Mouse (Mus musculus) cerebellum, postnatal 10 days (tissue): ENCODE results near the gene Rps6kc1.
"Not testable (repeated sequence)": the region's sequence is repeated elsewhere in the genome, so short reads cannot be mapped to it uniquely, and the experiment has no call there.

Source experiments
- DNase-seq, 2 experiments: peaks; one replicate each; pipeline ENCODE4 v3.0.0; 2021; ENCODE audit warnings: mixed read lengths in 2 of 2

Gene Rps6kc1

DNA sequence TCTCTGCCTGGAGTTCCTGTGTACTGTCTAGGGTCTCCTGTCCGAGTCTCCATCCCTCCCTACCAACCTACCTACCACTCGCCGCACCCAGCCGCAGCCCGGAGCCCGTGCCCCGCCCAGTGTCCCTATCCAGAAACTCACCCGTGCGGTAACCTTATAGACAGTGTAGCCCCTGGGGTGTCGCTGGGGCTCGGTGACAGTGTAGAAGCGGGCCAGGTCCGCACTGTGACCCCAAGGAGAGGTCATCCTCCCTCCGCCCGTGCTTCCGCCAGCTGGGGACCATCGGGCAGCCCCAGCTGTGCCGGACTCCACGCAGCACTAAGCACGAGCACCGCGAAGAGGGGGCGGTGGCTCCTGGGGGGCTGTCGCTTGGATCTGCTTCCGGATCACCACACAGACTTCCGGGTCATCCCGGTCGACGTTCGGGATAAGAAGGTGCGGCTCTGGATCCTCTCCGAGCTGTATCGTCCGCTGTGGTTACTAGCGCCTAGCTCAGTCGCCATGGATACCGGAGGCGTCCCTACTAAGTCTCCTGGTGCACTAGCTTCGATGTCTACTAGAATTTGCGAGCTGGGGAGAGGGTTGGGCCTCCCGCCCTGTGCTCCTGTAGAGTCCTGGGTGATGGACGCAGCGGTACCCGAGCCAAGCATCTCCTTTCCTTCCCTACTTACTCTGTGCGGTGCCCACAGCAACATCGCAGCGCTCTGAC lies at the start of gene Rps6kc1:
TSS of gene Rps6kc1 (minus strand) at position 356 of the 709 bp plus-strand sequence.
- DNase-seq = peak; percentile 91 to 94

DNA sequence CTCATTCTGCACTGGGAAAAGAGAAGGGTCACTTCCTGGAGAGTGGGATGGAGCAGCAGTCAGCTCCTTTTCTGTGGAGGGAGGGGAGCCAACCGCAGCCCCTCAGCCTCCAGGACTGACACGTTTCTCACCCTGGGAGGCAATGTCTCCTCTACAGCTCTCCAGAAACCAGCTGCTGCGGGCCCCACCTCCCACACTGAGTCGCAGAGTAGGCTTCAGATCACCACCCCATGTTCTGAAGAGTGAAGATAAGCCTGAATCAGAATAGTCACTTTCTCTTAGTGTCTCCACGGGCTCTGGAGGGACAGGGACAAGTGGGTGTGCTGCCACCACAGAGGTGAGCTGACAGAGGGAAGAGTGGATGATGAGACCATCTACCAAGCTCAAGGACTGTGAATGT lies 47.3 kb upstream of the Rps6kc1 start:
- DNase-seq = no peak

DNA sequence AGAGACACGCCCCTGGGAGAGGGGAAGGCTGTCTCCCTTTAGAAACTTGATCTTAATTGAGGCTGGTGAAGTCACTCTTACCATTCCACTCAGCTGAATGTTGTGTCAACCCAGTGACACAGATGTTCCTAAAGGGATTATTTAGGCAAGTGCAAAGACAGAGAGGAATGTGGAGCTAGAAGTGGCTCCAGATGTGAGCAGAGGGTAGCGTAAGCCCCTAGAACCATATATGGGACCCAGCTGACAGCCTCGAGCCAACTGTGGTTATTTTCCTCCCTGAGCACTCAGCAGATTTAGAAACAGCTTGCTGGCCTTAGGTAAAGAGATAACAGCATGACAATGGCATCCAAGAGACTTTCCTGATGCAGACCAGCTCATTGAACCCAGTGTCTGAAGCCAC lies 41.4 kb upstream of the Rps6kc1 start:
- no peak for DNase-seq

DNA sequence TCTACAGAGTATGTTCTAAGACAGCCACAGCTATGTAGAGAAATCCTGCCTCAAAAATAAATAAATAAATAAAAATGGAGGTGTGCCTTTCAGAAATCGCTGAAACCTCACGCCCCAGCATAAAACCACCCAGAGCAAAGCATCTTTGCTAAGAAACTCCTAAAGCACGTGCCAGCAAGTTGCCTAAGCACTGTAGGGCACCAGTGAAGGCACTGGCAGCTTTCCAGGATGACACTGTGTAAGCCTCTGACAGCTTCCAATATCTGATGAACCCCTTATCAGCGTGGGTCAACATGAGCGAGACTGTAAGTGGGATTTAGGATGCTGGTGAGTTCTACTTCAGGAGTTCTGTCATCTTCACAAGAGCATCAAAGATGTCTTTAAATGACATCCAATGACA lies 39.4 kb upstream of the Rps6kc1 start:
- DNase-seq = peak in 1 of 2 experiments; percentile 35

DNA sequence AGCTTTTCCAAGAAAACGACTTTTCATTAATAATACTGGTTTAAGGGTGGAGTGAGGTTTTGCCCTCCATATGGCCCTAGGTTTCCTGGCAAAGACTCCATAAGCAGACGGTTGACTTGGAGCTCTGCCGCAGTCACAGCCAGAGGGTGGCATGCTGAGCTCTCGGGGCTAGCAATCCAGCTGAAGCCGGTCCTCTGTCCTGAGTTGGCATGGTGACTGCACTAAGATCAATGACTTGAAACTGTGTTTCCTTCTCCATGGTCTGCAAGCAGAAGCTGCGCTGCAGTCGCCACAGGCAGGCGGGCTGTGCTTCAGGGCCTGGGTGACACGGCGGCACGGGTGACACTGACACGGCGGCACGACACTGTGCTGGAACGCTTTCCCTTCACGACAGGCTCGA lies 37.3 kb upstream of the Rps6kc1 start:
- DNase-seq = peak; percentile 83 to 89

DNA sequence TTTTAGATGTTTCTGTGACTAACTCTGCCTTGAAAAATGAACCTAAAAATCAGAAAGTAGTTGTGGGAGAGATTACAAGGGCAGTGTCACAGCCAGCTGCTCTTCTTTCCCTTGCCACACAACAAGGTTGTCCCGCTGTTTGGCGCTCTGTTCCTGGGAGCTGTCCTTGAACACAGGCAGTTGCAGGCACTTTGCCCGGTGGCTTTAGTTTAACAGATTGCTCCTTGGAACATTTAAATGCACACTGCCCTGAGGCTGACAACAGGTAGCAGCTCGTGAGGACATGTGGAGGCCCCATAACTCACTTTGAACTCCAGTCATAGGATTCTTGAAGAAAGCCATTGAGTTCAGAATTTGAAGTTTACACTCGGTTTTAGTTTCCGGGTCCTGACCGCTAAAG lies 36.9 kb upstream of the Rps6kc1 start:
- peak; percentile 75 to 87 for DNase-seq

DNA sequence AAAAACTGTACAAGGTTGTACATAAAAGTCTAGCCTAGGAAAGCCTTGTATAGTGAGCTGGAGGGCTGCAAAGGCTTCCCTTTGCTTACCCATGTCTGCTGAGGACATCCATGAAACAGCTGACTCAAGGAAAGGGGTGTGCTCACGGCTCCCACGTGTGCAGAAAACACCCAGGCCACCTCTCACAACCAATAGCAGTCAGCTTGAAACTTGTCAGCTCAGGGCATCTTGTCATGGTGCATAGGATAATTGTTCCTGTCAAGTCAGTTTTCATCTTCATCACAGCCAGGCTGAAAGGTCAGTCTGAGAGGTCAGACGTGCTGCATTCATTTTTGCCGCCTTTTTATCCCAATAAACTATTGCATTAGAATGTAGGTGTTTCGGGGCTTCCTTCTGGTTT lies 36.4 kb upstream of the Rps6kc1 start:
- no peak for DNase-seq

DNA sequence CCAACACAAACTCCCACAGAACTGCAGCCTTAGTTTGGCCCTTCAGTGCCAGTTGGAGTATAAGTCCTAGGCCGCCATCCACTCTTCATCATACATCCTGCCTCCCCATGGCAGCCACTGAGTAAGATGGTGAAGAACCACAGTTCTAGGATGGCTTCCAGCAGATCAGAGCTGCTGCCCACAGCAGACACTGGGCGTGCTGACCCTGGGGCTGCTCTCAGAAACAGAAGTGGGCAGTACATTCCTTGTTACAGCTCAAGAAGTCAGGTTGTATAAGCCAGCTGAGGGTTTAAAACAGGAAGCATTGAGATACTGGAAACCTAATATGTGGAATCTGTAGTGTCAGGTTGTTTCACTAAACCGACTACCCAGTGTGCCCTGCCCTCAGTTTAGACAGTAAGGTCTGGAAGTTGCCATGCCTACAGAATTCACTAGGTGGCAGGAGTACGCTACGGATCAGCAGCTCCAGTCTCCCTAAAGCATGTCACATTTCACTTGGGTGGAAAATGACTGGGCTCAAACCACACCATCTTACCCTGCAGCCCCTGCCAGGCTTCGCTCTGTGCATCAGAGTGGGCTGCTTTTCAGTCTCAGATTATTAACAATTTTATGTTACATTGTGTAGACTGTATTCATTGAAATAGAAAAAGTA lies 32.7 kb upstream of the Rps6kc1 start:
- DNase-seq = peak; percentile 91 to 92

DNA sequence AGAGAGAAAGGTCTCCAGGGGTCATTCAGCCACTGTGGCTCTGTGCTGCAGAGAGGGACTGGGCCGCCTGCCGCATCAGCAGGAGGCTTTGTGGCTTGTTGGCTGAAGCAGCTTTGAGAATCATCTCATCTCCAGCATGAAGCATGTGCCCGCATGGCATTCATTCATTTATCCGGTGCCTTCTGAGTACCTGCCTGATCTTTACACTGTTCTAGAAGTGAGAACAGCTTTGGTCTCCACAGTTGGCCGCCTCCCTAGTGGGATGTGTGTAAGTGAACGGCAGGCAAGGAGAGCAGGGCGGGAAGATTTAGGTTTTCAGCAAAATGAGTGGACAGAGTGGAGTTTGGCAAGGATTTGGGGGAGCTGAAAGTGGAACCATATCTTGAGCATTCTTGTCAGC lies 28.2 kb upstream of the Rps6kc1 start:
- DNase-seq = peak; percentile 28 to 63

DNA sequence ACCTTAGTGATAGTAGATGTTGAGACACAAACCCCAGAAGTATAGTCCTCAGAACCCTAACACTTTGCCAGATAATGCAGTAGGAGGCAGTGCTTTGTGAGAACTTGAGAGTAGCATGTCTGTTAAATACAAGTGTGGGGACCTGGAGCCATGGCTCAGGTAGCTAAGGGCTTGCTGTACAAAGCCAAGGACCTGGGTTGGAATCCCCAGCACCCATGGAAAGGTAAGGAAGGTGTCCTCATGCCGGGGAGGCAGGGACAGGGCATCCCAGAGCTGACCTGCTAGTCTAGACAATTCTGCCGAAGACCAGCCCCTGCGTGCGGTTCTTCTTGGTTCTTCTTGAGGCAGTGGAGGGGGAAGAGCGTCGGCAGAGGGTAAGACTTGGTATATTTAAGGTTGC lies 18.6 kb upstream of the Rps6kc1 start:
- no peak for DNase-seq

DNA sequence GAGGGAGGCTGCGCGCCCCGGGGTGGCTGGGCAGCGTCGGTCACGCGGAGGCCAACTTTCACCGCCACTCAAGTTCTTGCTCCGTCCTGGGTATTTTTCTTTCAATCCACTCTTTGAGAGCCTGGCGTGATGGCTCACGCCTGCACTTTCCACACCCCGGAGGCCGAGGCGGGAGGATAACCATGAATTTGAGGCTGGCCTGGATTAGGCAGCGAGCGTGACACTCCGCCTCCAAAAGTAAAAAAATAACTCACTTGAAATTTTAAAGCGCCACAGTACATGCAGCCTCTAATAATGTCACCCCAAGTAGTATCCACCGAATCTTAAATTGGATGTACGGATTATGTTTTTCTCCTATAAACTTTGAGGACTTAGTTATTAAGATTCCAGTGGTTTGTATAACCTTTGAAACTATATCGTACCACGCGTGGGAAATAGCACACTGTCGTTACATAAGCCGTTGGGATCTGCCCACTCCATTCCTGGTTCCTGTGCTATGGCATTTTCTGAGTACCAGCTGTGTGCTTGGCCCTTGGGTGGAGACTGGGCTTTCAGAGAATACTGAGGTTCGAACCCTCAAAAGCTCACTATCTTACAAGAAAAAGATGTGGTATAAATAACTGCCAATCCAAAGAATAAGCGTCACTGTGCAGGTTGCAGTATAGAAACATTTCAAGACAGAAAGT lies 17.6 kb upstream of the Rps6kc1 start:
- DNase-seq = peak in 1 of 2 experiments; percentile 25

DNA sequence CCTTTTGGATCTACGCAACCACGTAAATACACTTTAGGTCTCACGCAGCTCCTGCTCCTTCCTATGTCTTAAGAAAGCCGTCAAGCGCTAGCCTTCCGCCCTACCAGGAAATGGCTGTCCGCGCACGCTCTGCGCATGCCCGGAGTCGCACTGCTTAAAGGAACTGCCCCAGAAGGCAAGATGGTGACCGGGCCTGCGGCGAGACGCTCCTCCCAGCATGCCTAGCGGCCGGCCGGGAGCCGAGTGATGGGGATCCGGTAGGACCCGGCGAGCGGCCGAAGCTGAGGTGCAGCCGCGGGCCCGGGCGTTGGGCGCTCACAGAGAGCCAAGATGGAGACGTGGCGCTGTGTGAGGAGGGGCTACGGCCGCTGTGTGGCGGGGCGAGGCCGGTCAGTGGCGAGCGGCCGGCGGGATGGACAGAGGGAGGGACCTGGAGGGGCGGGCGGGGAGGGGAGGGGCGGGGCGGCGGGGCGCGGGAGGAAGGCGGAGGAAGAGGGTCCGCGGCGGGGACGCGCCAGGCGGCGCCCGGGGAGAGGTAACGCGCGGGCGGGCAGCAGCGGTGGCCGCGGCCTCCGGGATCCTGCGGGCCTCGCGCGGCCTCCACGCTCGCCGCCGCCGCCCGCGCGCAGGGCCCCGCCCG lies 16.9 kb upstream of the Rps6kc1 start:
- DNase-seq = peak; percentile 98 to 99

DNA sequence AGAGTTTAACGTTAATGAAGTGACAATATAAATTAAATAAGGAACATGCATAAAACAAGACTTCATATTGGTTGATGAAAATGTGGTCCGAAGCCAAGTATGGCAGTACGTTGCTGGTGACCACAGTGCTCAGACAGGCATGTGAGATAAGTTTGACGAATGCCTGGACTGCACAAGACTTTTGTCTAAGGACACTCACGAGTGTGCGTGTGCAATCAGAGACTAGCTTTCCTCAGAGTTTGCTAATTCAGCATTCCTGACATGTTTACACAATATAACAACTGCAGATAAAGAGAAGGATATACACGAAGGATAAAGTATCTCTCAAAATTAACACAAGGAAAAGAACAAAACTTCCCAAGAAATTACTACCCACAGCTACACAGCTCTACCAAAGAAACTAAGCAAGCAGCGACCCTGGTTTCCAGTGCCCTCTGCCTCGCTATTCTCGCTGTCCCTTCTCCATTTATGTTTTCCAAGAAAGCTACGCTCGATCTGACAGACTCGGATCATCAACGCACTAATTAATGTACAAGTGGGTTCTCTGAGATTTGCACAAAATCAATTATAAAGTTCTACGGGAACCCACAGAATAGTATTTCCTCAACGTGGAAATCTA lies 16.3 kb upstream of the Rps6kc1 start:
- DNase-seq = peak in 1 of 2 experiments; percentile 40

DNA sequence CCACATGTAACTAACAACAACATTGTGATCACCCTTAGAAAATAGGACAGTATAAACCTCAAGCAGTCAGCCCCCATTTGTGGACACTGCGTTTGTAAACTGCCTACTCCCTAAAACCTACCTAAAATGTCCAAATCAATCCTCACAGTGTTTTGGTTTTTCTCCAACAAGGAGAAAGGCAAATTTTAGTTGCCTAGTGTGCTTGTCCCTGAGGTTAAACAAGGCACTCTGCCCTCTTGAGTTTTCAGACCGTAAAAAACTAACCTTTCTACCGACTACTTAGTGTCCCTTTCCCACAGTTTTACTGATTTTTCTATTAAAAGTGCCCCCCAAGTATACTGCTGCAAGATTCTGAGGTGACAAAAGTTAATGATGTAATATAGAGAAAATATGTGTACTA lies 15.7 kb upstream of the Rps6kc1 start:
- DNase-seq = no peak

DNA sequence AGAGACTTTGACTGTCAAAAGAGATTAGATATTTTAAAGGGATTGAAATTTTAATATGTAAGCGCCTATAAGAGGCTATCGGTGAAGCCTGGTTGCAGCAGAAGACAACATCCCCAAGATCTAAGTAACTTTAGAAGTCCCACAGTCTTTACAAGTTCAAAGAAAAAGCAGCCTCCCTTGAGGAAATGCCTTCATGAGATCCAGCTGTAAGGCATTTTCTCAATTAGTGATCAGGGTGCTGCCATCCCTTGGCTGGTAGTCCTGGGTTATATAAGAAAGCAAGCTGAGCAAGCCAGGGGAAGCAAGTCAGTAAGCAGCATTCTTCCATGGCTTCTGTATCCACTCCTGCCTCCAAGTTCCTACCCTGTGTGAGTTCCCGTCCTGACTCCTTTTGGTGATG lies 13.2 kb upstream of the Rps6kc1 start, which contains the start of gene Angel2:
TSS of gene Angel2 (plus strand) at position 301 of the 400 bp plus-strand sequence.
- DNase-seq = not testable (repeated sequence)

DNA sequence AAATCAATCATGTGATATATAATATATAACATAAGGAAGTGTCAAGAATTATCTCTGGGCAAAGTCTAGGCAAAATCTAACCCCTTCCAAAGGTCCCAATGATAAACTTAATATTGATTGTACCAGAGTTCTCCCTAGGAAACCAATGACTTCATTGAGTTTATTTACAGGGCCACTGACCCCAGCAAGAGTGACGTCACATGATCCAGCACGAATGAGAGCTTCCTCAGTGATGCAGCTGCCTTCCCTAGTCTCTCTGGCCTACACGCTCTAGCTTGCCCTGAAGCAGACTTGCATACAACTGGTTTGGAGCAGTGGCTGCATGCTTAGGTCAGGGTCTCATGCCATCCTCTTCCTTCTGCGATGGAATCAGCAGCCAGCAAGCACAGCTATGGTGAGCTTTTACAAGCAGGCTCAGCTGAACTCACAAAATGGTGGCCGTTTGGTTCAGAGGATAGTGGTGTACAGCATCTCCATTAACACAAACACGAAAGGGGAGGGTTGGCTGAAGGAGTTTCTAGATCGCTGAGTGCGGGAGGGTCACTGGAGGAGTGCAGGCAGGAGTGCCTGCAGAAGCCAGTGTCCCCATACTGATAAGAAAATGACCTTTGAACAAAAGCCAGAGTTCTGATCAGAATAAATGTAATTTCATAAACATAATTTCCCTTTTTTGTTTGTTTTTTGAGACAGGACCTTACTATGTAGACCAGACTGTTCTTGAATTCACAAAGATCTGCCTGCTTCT lies 8.3 kb upstream of the Rps6kc1 start:
- DNase-seq = no peak

DNA sequence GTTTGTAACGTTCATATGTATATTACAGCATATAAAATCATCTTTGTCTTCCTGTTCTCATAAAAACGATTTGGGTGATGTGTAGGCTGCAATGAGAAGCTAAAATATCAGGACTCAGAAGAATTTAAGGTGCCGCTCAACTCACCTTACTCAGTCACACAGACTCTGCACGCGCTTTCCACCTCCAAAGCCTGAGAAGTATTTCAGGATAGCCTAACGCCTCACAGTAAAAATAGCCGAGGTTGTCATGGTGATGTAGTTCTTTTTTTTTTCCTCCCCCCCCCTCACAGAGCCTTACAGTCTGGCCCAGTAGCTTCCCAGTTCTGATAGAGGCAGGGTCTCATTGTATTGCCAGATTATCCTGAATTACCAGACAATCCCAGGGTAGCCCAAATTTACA lies 7.4 kb upstream of the Rps6kc1 start:
- DNase-seq = no peak

DNA sequence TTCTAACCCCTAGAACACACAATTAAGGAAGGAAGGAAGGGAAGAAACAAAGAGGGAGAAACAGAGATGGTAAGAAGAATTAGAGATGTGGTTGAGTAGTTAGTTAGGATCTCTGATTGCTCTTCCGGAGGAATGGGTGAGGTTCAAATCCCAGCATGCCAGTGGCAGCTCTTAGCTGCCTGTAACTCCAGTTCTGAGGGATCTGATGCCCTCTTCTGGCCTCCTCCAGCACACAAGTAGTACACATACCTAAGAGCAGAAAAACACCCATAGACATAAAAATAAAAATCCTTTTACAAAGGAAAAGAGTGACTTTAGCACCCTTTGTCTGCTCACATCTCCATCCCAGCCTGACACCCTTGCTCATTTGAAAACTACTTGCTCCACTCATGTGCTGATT lies 1.1 kb upstream of the Rps6kc1 start:
- no peak for DNase-seq

DNA sequence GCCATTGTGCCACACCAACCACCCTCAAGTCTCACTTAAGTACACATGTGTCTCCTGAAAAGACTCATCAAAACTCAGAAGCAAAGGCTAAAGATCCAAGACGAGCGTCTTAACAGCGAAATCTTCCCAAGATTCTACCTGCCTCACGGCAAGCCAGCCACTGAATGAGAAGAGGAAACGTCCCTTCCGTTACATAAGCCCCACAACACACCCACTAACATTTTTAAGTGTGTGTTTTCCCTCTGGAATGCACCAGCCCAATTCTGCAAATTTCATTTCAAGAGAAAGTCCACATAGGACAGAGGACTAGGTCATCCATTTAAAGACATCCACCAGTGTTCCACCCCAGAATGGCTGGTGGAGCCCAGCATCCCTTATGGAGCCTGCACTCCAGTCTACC lies 734 bp downstream of the Rps6kc1 start:
- no peak for DNase-seq

DNA sequence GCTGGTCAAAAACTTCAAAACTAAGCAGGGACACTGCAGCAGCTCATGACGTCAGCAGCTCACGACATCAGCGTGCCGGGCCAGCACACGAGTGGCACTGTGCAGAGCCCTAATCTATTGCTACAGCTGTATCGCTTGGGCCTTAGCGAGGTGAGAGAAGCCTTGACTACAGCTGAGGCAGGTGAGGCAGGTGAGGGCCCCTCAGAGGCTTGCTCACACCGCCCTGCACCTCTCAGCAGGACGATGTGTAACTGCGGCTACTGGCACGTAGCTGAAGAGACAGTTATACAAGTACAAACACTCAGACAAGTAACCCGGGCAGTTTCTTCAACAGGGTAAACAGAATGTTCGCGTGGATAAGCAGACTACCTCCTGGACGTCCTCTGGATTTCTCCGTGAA lies 6.9 kb downstream of the Rps6kc1 start:
- DNase-seq = no peak

DNA sequence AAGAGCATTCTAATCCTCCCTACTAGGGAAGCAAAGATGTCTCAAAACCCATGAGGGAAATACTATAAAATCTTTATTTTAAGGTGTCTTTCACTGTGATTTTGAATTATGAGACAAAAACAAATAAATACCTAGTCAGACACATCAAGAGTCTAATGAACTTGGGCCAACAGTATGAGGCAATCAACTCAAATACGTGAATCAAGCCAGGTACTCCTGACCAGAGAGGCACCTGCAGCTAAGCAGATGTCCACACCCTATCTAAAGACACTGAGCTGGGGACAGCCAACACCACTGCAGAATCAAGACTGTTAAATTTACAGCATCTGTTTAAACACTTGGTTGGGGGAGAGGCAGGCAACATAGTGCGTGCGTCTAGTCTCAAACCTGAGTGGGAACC lies 7.4 kb downstream of the Rps6kc1 start:
- no peak for DNase-seq

DNA sequence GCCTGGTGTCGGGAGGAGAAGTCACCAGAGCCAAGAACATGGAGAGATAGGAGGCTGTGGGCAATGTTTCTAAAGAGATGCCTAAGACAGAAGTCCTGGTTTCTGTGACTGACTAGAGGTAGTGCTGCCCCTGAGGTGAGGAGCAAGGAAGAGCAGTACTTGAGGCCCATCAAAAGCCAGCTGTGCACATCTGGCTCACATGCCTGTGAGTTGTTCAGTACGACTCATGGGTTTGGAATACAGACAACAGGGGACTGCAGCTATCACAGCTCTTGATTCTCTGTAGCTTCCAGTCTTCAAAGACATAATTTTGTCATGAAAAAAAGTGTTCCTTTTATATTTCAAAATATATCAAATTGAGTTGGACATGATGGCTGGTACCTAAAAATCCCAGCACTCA lies 10.5 kb downstream of the Rps6kc1 start:
- no peak for DNase-seq
